Mouse (Mus musculus): ENCODE results near the gene Abr. TPM values are rescaled to one million over a fixed set of nuclear protein-coding genes. Genes with fewer than 3 reads are reported as not detected.

The Abr gene
- polyA plus RNA-seq (2014; fragmentation: Illumina TruSeq; extraction: RNeasy Lipid Tissue Mini Kit (QIAGEN cat#74804)), result 14.9 TPM

DNA sequence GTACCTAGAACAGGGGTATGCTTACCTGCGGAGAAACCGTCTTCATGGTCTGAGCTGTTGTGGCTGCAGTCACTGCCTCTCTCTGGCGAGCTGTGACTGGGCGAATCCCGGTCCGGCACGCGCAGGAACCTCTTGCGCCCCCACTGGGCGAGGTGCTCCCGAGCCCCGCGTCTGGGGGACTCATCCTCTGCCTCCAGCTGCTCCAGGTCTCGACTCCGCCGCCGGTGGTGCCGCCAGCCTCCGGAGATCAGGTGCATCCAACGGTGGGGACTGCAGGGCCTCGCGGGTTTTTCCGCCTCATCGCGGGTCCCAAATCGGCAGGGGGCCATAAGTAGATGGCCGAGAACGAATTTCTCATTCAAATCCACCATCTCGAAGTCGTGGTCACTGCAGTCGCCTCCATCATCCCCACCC lies at the start of gene Abr:
Gene Abr (minus strand): TSS at position 163 of the 414 bp plus-strand sequence.

DNA sequence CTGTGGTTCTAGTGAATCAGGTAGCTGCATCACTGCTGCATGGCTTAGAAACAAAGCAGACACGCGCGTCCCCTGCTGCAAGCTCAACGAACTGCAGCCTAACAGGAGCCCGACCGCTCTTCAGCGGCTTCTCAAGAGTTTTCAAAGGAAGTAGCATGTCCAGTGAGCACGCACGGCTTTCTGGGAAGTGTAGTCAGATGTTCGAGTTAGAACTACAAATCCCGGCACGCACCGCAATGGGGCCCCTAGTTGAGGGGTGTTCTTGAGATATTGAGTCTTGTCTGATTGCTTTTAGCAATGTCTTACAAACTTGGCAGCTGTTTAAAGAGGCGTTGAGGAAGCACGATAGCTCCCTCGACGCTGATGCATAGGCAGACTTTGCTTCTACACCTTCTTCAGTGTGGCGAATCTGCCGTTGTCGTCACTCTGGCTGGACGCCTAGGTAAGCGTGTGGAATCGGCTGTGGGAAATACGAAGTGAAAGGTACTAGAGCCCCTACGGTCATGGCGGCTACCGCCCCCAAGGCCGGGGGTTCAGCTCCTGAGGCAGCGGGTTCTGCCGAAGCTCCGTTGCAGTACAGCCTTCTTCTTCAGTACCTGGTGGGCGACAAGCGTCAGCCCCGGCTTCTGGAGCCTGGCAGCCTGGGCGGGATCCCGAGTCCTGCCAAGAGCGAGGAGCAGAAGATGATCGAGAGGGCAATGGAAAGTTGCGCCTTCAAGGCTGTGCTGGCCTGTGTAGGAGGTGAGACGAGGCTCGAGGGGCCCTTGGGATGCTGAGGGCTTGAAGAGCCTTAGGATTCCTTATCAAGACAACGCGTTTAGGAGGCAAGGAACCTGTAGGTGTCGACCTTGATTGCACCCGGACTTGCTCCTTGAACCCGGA lies 215.2 kb downstream of the Abr start, which contains the start of gene Timm22:
Gene Timm22 (plus strand): TSS at position 251 of the 882 bp plus-strand sequence.

DNA sequence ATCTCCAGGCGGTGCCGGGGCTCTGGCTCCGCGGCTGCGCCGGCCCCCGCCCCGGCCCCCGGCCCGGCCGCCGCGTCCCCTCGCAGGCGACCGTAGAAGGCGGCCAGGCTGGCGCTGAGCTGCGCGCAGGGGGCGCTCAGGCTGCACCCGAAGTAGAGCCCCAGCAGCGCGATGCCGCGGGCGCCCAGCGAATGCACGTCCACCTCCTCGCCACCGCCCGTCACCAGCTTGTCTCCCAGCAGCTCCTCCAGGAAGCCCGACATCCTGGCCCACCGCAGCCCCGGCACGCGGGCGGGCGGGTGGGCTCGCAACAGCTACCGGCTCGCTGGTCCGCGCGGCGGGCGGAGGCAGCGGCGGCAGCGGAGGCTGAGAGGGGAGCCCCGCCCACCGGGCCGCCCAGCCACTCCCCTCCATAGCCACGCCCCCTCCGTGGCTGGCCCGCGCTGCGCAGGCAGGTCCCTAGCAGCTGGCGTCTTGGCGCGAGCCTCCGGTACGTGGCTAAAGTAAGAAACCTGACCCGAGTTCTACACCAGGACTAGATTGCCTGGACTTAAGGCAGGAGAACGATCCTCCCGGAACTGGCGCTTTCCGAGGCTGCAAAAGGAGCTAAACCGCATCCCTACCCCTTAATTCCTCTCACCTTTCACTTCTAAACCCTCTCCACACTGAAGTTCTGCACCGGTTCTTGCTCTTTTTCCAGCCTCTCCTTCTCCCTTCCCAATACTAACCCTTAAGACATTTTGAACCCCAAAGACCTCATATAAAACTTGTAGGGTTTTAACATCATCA lies 223.1 kb downstream of the Abr start, which contains the start of gene Nxn:
Gene Nxn (minus strand): TSS at position 343 of the 789 bp plus-strand sequence.

Other genes starting within 250 kb of the Abr start
- 9.1 TPM for gene Nxn, start 223.2 kb downstream of the Abr start, polyA plus RNA-seq (2014; fragmentation: Illumina TruSeq; extraction: RNeasy Lipid Tissue Mini Kit (QIAGEN cat#74804))
- gene Timm22, start 215.4 kb downstream of the Abr start, polyA plus RNA-seq (2014; fragmentation: Illumina TruSeq; extraction: RNeasy Lipid Tissue Mini Kit (QIAGEN cat#74804)), result 6.6 TPM
- not detected for gene Bhlha9, start 50.2 kb upstream of the Abr start, polyA plus RNA-seq (2014; fragmentation: Illumina TruSeq; extraction: RNeasy Lipid Tissue Mini Kit (QIAGEN cat#74804))
- 0.40 TPM for gene Trarg1, start 57.5 kb upstream of the Abr start, polyA plus RNA-seq (2014; fragmentation: Illumina TruSeq; extraction: RNeasy Lipid Tissue Mini Kit (QIAGEN cat#74804))
- gene Gosr1, start 141.3 kb upstream of the Abr start, polyA plus RNA-seq (2014; fragmentation: Illumina TruSeq; extraction: RNeasy Lipid Tissue Mini Kit (QIAGEN cat#74804)), result 40.9 TPM
- 198 TPM for gene Cpd, start 224.7 kb upstream of the Abr start, polyA plus RNA-seq (2014; fragmentation: Illumina TruSeq; extraction: RNeasy Lipid Tissue Mini Kit (QIAGEN cat#74804))